Mouse (Mus musculus) limb, embryonic 11.5 days (tissue): ENCODE measurements around the gene B4galnt2. TPM values are rescaled to one million over a fixed set of nuclear protein-coding genes. Genes with fewer than 3 reads are reported as not detected.

Source experiments
- ATAC-seq: fragments of 200-750 bp; cut with Nextera tagmentation; 2 replicates; pipeline ENCODE4 v1.8.0; 2017; ENCODE audit warnings: low read depth; ENCODE audit not compliant: insufficient number of reproducible peaks, low FRiP score, low TSS enrichment
- DNase-seq: peaks from one replicate; pipeline ENCODE4 v3.0.0-alpha.2; 2015; ENCODE audit warnings: low spot score
- H3K27ac ChIP-seq: fragments of 300-500 bp; sonication (generic); replicated peaks from 2 replicates; pipeline ENCODE4 v1.5.1; 2014; ENCODE audit warnings: low read depth, mild to moderate bottlenecking, low read length
- H3K27me3 ChIP-seq: fragments of 300-500 bp; sonication (generic); 2 replicates; pipeline ENCODE4 v1.6.1; 2014; ENCODE audit warnings: mild to moderate bottlenecking, low read length, mixed read lengths; ENCODE audit not compliant: control insufficient read depth, insufficient read depth
- H3K36me3 ChIP-seq: fragments of 300-500 bp; sonication (generic); 2 replicates; pipeline ENCODE4 v1.6.1; 2014; ENCODE audit warnings: mild to moderate bottlenecking, low read length, moderate library complexity, mixed read lengths; ENCODE audit not compliant: control insufficient read depth, insufficient read depth
- H3K4me1 ChIP-seq: fragments of 300-500 bp; sonication (generic); 2 replicates; pipeline ENCODE4 v1.6.1; 2014; ENCODE audit warnings: low read length, mixed read lengths; ENCODE audit not compliant: control insufficient read depth, insufficient read depth
- H3K4me2 ChIP-seq: fragments of 300-500 bp; sonication (generic); 2 replicates; pipeline ENCODE4 v1.6.1; 2014; ENCODE audit warnings: low read depth, mild to moderate bottlenecking, moderate library complexity; ENCODE audit not compliant: severe bottlenecking
- H3K4me3 ChIP-seq: fragments of 300-500 bp; sonication (generic); 2 replicates; pipeline ENCODE4 v1.5.1; 2014; ENCODE audit warnings: low read depth, low read length
- H3K9ac ChIP-seq: fragments of 300-500 bp; sonication (generic); 2 replicates; pipeline ENCODE4 v1.6.1; 2014; ENCODE audit warnings: mild to moderate bottlenecking, low read length
- H3K9me3 ChIP-seq: fragments of 300-500 bp; sonication (generic); 2 replicates; pipeline ENCODE4 v1.6.1; 2016; ENCODE audit warnings: low read length; ENCODE audit not compliant: control insufficient read depth
- WGBS: fragments of 180-500 bp; shearing (Covaris S2); extraction: QIAGEN DNeasy Blood & Tissue Kit; methylation state at CpG from one replicate; pipeline ENCODE4 v1.1.7; 2014; 5-methylcytosine and 5-hydroxymethylcytosine counted together
- polyA plus RNA-seq: library from polyadenylated mRNA; unstranded; fragments of >200 nt; fragmentation: Nextera tagmentation; extraction: Ambion mirVana; gene quantifications from 2 replicates; pipeline ENCODE4 v1.2.1, GENCODE M21; 2014

Gene B4galnt2
- polyA plus RNA-seq, 1 experiment from 2014 or later, result not detected

DNA sequence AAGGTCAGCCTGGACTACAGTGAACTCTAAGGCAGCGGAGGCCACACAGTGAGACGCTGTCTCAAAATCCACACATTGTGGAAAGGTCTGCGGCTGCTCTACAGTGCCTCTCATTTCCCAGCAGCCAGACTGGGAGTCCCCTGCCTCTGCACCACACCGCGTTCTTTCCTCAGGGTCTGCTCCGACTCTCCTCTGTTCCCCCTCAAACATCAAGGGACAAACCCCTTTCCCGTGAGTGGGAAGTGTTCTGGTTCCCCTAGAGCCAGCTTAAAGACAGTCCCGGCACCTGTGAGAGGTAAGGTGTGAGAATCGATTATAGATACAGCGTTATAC lies 73.2 kb downstream of the B4galnt2 start:
- ATAC-seq, result no peak
- Histone ChIP-seq H3K27ac (no peak overlapping the region), H3K27me3 (peaks cover 2% of the 10 kb centered on the region; the same call in 1 of the 2 replicates), H3K4me3 (0 out of 2 replicates have a peak overlapping the region, but pooled peaks have one; percentile 2), H3K4me1 (peaks cover 6% of the 10 kb centered on the region; the same call in 1 of the 2 replicates), H3K4me2 (no peak overlapping the region; the same call in 1 of the 2 replicates), H3K36me3 (no peaks in the 10 kb centered on the region), H3K9me3 (no peaks in the 10 kb centered on the region), H3K9ac (no peak overlapping the region)
- DNase-seq, result no peak
- 59% methylated on average over 10 of the region's 10 CpGs for WGBS

DNA sequence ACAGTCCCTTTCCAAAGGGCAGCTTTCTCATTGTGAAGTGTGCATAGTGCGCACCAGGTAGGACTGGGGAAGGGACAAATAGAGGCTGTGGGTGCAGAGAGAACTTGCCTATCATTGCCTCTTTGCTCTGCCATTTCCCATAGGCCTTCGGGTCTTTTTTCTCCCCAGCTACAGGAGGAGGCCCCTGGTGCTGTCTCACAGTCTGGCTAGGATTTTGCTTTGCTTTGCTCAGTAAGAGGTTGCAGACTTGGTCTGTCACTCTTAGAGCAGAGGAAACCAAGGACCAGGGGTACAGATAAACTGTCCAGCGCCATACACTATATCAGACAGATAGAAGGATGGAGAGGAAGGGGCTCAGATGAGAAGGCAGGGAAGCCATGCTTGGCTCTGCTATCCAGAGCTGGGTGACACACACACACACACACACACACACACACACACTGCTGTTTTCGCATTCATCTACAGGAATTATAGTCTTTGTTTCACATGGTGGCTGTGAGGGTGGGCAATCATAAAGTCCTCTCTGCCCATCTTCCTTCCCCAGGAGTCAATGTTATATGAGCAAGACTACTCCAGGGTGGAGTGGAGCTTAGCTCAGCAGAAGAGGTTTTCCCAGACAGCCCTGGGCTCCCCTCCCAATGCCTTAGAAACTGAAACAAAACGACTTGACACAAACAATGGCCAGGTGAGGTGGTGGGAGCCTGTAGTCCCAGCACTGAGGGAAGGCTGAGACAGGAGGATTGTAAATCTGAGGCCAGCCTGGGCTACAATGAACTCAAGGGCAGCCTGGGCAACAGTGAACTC lies 73.8 kb downstream of the B4galnt2 start:
- Histone ChIP-seq H3K4me2 (no peak overlapping the region; the same call in 1 of the 2 replicates), H3K9me3 (no peaks in the 10 kb centered on the region), H3K4me3 (no peak overlapping the region), H3K27me3 (peaks cover 5% of the 10 kb centered on the region), H3K27ac (no peak overlapping the region), H3K4me1 (peaks cover 6% of the 10 kb centered on the region; the same call in 1 of the 2 replicates), H3K9ac (no peak overlapping the region), H3K36me3 (no peaks in the 10 kb centered on the region)
- no peak for DNase-seq
- no peak for ATAC-seq
- WGBS, result 71% methylated on average over 5 of the region's 5 CpGs

DNA sequence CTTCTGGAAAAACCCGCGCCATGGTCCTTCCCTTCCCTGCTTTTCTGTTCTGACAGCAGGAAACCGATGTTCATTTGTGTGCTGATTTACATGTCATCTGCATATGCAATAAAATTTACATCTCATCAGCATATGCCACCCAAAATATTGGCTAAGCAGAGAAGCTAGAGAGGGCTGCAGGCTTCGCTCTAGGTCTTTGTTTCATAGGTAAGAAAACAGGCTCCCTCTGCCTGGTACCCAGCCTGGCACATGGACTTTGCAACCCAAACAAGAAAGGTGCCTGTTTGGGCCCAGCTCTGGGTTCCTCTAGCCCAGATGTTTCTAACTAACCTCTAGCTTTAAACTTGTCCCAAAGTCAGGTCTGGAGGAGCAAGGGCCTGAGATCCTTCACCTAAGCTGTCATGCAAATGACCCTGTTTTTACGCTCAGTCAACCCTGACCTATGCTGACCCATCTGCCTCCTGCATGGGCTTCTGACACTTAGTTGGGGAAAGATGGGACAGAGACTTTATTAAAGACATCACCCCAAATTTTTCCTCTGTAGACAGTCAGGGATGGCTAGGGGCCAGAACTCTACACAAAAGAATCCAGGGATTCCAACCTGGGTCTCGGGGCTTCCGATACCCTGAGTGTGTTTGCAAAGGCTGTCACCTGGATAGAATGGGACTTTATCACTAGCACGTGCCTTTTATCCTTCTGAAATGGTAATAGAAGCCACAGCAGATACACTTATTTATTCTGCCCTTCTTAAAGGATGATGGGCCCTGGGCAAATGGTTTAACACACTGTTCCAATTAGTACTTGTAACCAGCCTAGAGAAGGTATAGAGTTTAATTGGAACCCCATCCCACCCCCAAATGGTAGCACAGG lies 75.5 kb downstream of the B4galnt2 start:
- Histone ChIP-seq H3K27ac (no peak overlapping the region), H3K4me2 (no peak overlapping the region), H3K4me3 (no peak overlapping the region), H3K4me1 (peaks cover 9% of the 10 kb centered on the region), H3K9ac (no peak overlapping the region), H3K9me3 (no peaks in the 10 kb centered on the region), H3K27me3 (peaks cover 21% of the 10 kb centered on the region), H3K36me3 (no peaks in the 10 kb centered on the region)
- DNase-seq, result no peak
- no peak for ATAC-seq
- WGBS, result 70% methylated on average over 8 of the region's 8 CpGs

DNA sequence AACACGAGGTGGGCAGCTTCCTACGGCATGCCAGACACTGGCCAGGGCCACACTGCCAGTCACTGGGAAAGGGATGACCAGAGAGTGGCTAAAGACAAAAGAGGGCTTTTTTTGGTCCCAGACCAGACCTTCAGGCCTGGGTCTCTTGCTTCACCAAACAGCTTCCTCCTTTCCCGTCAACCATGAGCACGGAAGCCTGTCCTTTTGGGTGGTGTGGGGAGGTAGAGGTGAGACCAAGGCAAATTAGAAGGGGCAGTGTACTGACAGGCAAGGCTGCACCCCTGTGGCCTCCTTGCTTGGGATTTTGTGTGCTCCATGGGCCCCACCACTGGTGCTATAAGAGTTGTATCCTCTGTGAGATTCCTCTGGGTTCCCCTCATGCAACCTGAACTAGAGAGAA lies 76.1 kb downstream of the B4galnt2 start:
- H3K4me1 ChIP-seq, result peaks cover 14% of the 10 kb centered on the region
- no peak overlapping the region for H3K27ac ChIP-seq
- no peak overlapping the region for H3K4me2 ChIP-seq
- H3K9me3 ChIP-seq, result no peaks in the 10 kb centered on the region
- 74% methylated on average over 4 of the region's 4 CpGs for WGBS
- peaks cover 27% of the 10 kb centered on the region for H3K27me3 ChIP-seq
- no peaks in the 10 kb centered on the region for H3K36me3 ChIP-seq
- ATAC-seq (no peak), DNase-seq (no peak)
- no peak overlapping the region for H3K9ac ChIP-seq
- no peak overlapping the region for H3K4me3 ChIP-seq

DNA sequence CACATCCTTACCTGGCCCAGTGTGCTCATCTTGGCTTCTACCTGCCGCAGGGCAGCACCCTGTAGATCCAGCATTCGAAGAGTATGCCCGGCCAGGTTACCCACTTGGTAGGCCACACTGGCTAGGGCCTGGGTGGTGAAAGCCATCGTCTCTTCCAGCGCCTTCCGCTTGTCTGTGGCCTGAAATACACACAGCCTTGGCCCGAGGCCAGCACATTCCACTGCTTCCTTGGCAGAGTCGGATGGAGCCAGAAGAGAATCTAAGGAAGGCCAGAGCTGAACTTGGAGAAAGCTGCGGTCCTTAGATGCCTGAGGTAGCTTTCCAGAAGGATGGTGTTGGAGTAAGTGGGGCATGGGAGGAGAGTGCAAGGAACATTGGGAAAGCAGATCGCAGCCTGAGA lies 77.6 kb downstream of the B4galnt2 start, which contains the start of gene Gngt2:
Gngt2 (plus strand) TSS at position 158 of the 400 bp plus-strand sequence.
- H3K27me3 ChIP-seq, result peaks cover 43% of the 10 kb centered on the region
- H3K9me3 ChIP-seq, result no peaks in the 10 kb centered on the region
- no peak within 1 kb of the TSS for H3K4me2 ChIP-seq
- H3K27ac ChIP-seq, result no peak within 1 kb of the TSS
- H3K4me3 ChIP-seq, result no peak within 1 kb of the TSS
- H3K36me3 ChIP-seq, result no peaks in the 10 kb centered on the region
- H3K9ac ChIP-seq, result no peak within 1 kb of the TSS
- no peak for DNase-seq
- peaks cover 12% of the 10 kb centered on the region for H3K4me1 ChIP-seq
- no peak for ATAC-seq
- WGBS, result 87% methylated on average over 10 of the region's 10 CpGs

DNA sequence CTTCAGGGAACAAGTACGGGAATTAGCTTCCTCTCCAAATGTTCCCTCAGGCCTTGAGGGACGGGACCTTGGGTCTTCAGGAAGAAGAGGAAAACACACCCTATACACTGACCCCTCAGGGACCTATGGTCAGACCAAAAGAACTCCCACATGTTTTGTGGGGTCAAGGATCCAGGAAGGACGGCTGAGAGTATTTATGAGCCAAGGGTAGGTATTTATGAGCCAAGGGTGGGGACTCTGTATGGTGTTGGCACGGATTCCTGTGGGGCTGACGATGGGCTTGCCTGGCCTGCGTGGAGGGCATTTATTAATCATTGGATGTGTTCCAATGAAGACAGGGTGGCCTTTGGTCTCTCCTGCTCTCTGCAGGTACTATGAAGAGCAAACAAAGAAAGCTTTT lies 78.3 kb downstream of the B4galnt2 start:
- 58% methylated on average over 6 of the region's 6 CpGs for WGBS
- no peaks in the 10 kb centered on the region for H3K36me3 ChIP-seq
- H3K9ac ChIP-seq, result no peak overlapping the region
- no peak overlapping the region for H3K4me3 ChIP-seq
- peaks cover 8% of the 10 kb centered on the region for H3K4me1 ChIP-seq
- H3K27ac ChIP-seq, result no peak overlapping the region
- peaks cover 47% of the 10 kb centered on the region for H3K27me3 ChIP-seq
- DNase-seq (no peak), ATAC-seq (no peak)
- H3K9me3 ChIP-seq, result no peaks in the 10 kb centered on the region
- H3K4me2 ChIP-seq, result no peak overlapping the region

DNA sequence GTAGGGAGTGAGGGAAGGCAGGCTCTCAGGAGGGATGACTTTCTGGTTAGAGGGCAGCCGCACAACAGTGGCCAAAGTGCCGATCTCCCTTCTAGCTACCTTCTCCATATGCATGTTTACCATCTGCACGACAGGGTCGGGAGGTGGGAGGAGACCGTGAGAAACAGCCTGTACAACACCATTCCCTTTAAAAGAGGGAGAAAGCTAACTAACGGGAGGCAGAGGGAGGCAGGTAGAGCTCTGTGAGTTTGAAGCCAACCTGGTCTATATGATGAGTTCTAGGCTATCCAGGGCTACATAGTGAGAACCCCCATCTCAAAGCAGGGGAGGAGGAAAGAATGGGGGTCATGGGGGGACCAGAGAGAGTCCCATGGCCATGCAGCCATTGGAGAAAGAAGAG lies 78.9 kb downstream of the B4galnt2 start:
- H3K4me2 ChIP-seq, result no peak overlapping the region
- 39% methylated on average over 6 of the region's 6 CpGs for WGBS
- peaks cover 11% of the 10 kb centered on the region for H3K4me1 ChIP-seq
- H3K9ac ChIP-seq, result no peak overlapping the region
- no peaks in the 10 kb centered on the region for H3K36me3 ChIP-seq
- H3K27me3 ChIP-seq, result peaks cover 53% of the 10 kb centered on the region
- no peak overlapping the region for H3K4me3 ChIP-seq
- DNase-seq (no peak), ATAC-seq (no peak)
- H3K27ac ChIP-seq, result no peak overlapping the region
- no peaks in the 10 kb centered on the region for H3K9me3 ChIP-seq
